Comparison of ENCODE assay signal across 8 mouse cellular contexts in genomic region chr2:74704999-74705466, GRCm38 (mm10). TPM values are rescaled to one million over a fixed set of nuclear protein-coding genes. Genes with fewer than 3 reads are reported as not detected.
DNase-seq lines count a peak whose midpoint lies in the region; ATAC-seq and TF ChIP-seq lines count a peak whose summit lies in the region.

No protein-coding gene starts in this region.

- H3K36me3 ChIP-seq in heart, embryonic 13.5 days = no peaks in the 10 kb centered on the region
- no peaks in the 10 kb centered on the region for H3K36me3 ChIP-seq in hindbrain, postnatal 0 days (ENCODE audit: insufficient read depth, low read length)
- H3K36me3 ChIP-seq in midbrain, embryonic 10.5 days = no peaks in the 10 kb centered on the region

- TF ChIP-seq POLR2A in bone marrow macrophage, adult 2 months (IDR thresholded peaks at IDR 0.05; ENCODE audit: borderline replicate concordance, low read depth, low read length) = no peak

- ATAC-seq in heart, embryonic 13.5 days (ENCODE audit: extremely low read depth, insufficient number of reproducible peaks, low FRiP score, low TSS enrichment) = no peak
- ATAC-seq in hindbrain, postnatal 0 days = peak; percentile 28; the same call in 1 of the 2 replicates

- no peaks in the 10 kb centered on the region for H3K9me3 ChIP-seq in heart, embryonic 13.5 days
- H3K9me3 ChIP-seq in hindbrain, postnatal 0 days (ENCODE audit: low read length) = no peaks in the 10 kb centered on the region
- no peaks in the 10 kb centered on the region for H3K9me3 ChIP-seq in midbrain, embryonic 10.5 days (replicated peaks)

- no peak overlapping the region for H3K27ac ChIP-seq in heart, embryonic 13.5 days (replicated peaks)
- no peak overlapping the region for H3K27ac ChIP-seq in bone marrow macrophage, adult 2 months (ENCODE audit: insufficient read depth, low read depth, low read length)
- no peak overlapping the region for H3K27ac ChIP-seq in hindbrain, postnatal 0 days
- no peak overlapping the region for H3K27ac ChIP-seq in midbrain, embryonic 10.5 days (replicated peaks)

- H3K4me2 ChIP-seq in heart, embryonic 13.5 days = peak overlapping the region; percentile 75
- H3K4me2 ChIP-seq in hindbrain, postnatal 0 days (ENCODE audit: low read depth, low read length) = peak overlapping the region; percentile 48

- H3K4me1 ChIP-seq in heart, embryonic 13.5 days = peaks cover 15% of the 10 kb centered on the region
- no peaks in the 10 kb centered on the region for H3K4me1 ChIP-seq in bone marrow macrophage, adult 2 months (ENCODE audit: control insufficient read depth, insufficient read depth, low read length)
- no peaks in the 10 kb centered on the region for H3K4me1 ChIP-seq in hindbrain, postnatal 0 days (ENCODE audit: insufficient read depth, low read length)
- peaks cover 14% of the 10 kb centered on the region for H3K4me1 ChIP-seq in midbrain, embryonic 10.5 days

- DNase-seq in heart, adult 9 months (ENCODE audit: low spot score in 2 of 2) = no peak
- no peak for DNase-seq in hindbrain, postnatal 0 days (ENCODE audit: low spot score)
- DNase-seq in midbrain, embryonic 10.5 days (ENCODE audit: low spot score) = no peak
- DNase-seq in left cerebral cortex, adult 8-10 months (ENCODE audit: low spot score in 2 of 2) = no peak
- no peak for DNase-seq in retina, embryonic 14.5 days (ENCODE audit: low spot score)
- no peak for DNase-seq in ovary, postnatal 14 days (ENCODE audit: low spot score)

- WGBS in heart, embryonic 13.5 days = under 1% methylated on average over 61 of the region's 66 CpGs
- WGBS in hindbrain, postnatal 0 days = 6% methylated on average over 24 of the region's 66 CpGs
- under 1% methylated on average over 61 of the region's 66 CpGs for WGBS in midbrain, embryonic 10.5 days

- TF ChIP-seq CTCF in bone marrow macrophage, adult 2 months (IDR thresholded peaks at IDR 0.05; ENCODE audit: low read depth, low read length) = no peak
- TF ChIP-seq CTCF in hindbrain, postnatal 0 days (IDR thresholded peaks at IDR 0.05; ENCODE audit: low read depth) = no peak

- H3K27me3 ChIP-seq in heart, embryonic 13.5 days (replicated peaks) = peaks cover 99% of the 10 kb centered on the region
- H3K27me3 ChIP-seq in hindbrain, postnatal 0 days (ENCODE audit: insufficient read depth, low read length) = peaks cover 92% of the 10 kb centered on the region
- peaks cover 100% of the 10 kb centered on the region for H3K27me3 ChIP-seq in midbrain, embryonic 10.5 days (ENCODE audit: low read depth, poor library complexity, severe bottlenecking)

- H3K9ac ChIP-seq in heart, embryonic 13.5 days = peak overlapping the region; percentile 62
- H3K9ac ChIP-seq in hindbrain, postnatal 0 days (replicated peaks; ENCODE audit: low read length) = no peak overlapping the region

- peak overlapping the region; percentile 51 for H3K4me3 ChIP-seq in heart, embryonic 13.5 days
- H3K4me3 ChIP-seq in bone marrow macrophage, adult 2 months (ENCODE audit: insufficient read depth, low read length) = peak overlapping the region; percentile 30
- peak overlapping the region; percentile 26 for H3K4me3 ChIP-seq in hindbrain, postnatal 0 days (ENCODE audit: low read length)
- H3K4me3 ChIP-seq in midbrain, embryonic 10.5 days = peak overlapping the region; percentile 50

RNA-seq across cellular contexts. Expression of gene Hoxd8, which starts 0.6 kb away (rescaled TPM):
- 0.07 and 0.23 TPM in 2 replicates for polyA plus RNA-seq in heart, embryonic 13.5 days (2015; fragmentation: Nextera tagmentation; extraction: Ambion mirVana)
- not detected in 2 replicates for polyA plus RNA-seq in bone marrow macrophage, adult 2 months (2012; ENCODE audit: insufficient read depth, insufficient read length, missing spikeins)
- 0.37 and 9.2 TPM in 2 replicates for total RNA-seq in hindbrain, postnatal 0 days (2014; rRNA removed)
- polyA plus RNA-seq in hindbrain, postnatal 0 days (2015; fragmentation: Nextera tagmentation; extraction: Ambion mirVana) = 0.21 TPM in 1 of 2 replicates, not detected in the other
- polyA plus RNA-seq in midbrain, embryonic 10.5 days (2016; fragmentation: Nextera tagmentation; extraction: Ambion mirVana) = not detected in 2 replicates
- not detected for total RNA-seq in left cerebral cortex, adult 8-10 months (2022)

RNA-seq across cellular contexts. Expression of gene Hoxd3, which starts 6.7 kb away (rescaled TPM):
- polyA plus RNA-seq in heart, embryonic 13.5 days (2015; fragmentation: Nextera tagmentation; extraction: Ambion mirVana) = 0.74 and 0.89 TPM in 2 replicates
- not detected in 2 replicates for polyA plus RNA-seq in bone marrow macrophage, adult 2 months (2012; ENCODE audit: insufficient read depth, insufficient read length, missing spikeins)
- 31.3 and 36.8 TPM in 2 replicates for total RNA-seq in hindbrain, postnatal 0 days (2014; rRNA removed)
- polyA plus RNA-seq in hindbrain, postnatal 0 days (2015; fragmentation: Nextera tagmentation; extraction: Ambion mirVana) = 25.2 and 26.3 TPM in 2 replicates
- 0.06 TPM in 1 of 2 replicates, not detected in the other for polyA plus RNA-seq in midbrain, embryonic 10.5 days (2016; fragmentation: Nextera tagmentation; extraction: Ambion mirVana)
- total RNA-seq in left cerebral cortex, adult 8-10 months (2022) = not detected

RNA-seq across cellular contexts. Expression of gene Hoxd4, which starts 6.7 kb away (rescaled TPM):
- polyA plus RNA-seq in heart, embryonic 13.5 days (2015; fragmentation: Nextera tagmentation; extraction: Ambion mirVana) = not detected in 2 replicates
- polyA plus RNA-seq in bone marrow macrophage, adult 2 months (2012; ENCODE audit: insufficient read depth, insufficient read length, missing spikeins) = not detected in 2 replicates
- total RNA-seq in hindbrain, postnatal 0 days (2014; rRNA removed) = 13.9 and 18.1 TPM in 2 replicates
- polyA plus RNA-seq in hindbrain, postnatal 0 days (2015; fragmentation: Nextera tagmentation; extraction: Ambion mirVana) = 1.6 and 1.9 TPM in 2 replicates
- not detected in 2 replicates for polyA plus RNA-seq in midbrain, embryonic 10.5 days (2016; fragmentation: Nextera tagmentation; extraction: Ambion mirVana)
- not detected for total RNA-seq in left cerebral cortex, adult 8-10 months (2022)

RNA-seq across cellular contexts. Expression of gene Hoxd9, which starts 7.5 kb away (rescaled TPM):
- not detected in 2 replicates for polyA plus RNA-seq in heart, embryonic 13.5 days (2015; fragmentation: Nextera tagmentation; extraction: Ambion mirVana)
- not detected in 2 replicates for polyA plus RNA-seq in bone marrow macrophage, adult 2 months (2012; ENCODE audit: insufficient read depth, insufficient read length, missing spikeins)
- total RNA-seq in hindbrain, postnatal 0 days (2014; rRNA removed) = not detected in 2 replicates
- polyA plus RNA-seq in hindbrain, postnatal 0 days (2015; fragmentation: Nextera tagmentation; extraction: Ambion mirVana) = not detected in 2 replicates
- polyA plus RNA-seq in midbrain, embryonic 10.5 days (2016; fragmentation: Nextera tagmentation; extraction: Ambion mirVana) = not detected in 2 replicates
- total RNA-seq in left cerebral cortex, adult 8-10 months (2022) = not detected

RNA-seq across cellular contexts. Expression of gene Hoxd10, which starts 13.3 kb away (rescaled TPM):
- polyA plus RNA-seq in heart, embryonic 13.5 days (2015; fragmentation: Nextera tagmentation; extraction: Ambion mirVana) = 0.08 TPM in 1 of 2 replicates, not detected in the other
- not detected in 2 replicates for polyA plus RNA-seq in bone marrow macrophage, adult 2 months (2012; ENCODE audit: insufficient read depth, insufficient read length, missing spikeins)
- total RNA-seq in hindbrain, postnatal 0 days (2014; rRNA removed) = not detected in 2 replicates
- polyA plus RNA-seq in hindbrain, postnatal 0 days (2015; fragmentation: Nextera tagmentation; extraction: Ambion mirVana) = not detected in 2 replicates
- not detected in 2 replicates for polyA plus RNA-seq in midbrain, embryonic 10.5 days (2016; fragmentation: Nextera tagmentation; extraction: Ambion mirVana)
- total RNA-seq in left cerebral cortex, adult 8-10 months (2022) = not detected

Comparison
In these comparisons a context has a peak if more than half of its experiments do, and no peak if none do; other contexts are left out.
1. RNA of gene Hoxd3, which starts 6.7 kb away (polyA plus RNA-seq): 25.2 to 26.3 TPM in hindbrain, postnatal 0 days; 0.74 to 0.89 TPM in heart, embryonic 13.5 days, 0.06 TPM in midbrain, embryonic 10.5 days and not detected in bone marrow macrophage, adult 2 months; every median in the first group is over 10 times any median in the second.
2. Peak in every context shown above with its lines, with median percentiles within 50 percentile points of each other: H3K4me3 ChIP-seq.